Mouse (Mus musculus) liver, embryonic 14.5 days (tissue): ENCODE data around the gene Anks1.

ENCODE experiments used
- CTCF ChIP-seq: IDR thresholded peaks from 2 replicates; pipeline ENCODE4 v1.5.1; 2016; ENCODE audit warnings: antibody characterized with exemption, low read depth, control low read depth
- EP300 ChIP-seq: IDR thresholded peaks from 2 replicates; pipeline ENCODE4 v1.6.1; 2016; ENCODE audit warnings: antibody characterized with exemption, low read depth

DNA sequence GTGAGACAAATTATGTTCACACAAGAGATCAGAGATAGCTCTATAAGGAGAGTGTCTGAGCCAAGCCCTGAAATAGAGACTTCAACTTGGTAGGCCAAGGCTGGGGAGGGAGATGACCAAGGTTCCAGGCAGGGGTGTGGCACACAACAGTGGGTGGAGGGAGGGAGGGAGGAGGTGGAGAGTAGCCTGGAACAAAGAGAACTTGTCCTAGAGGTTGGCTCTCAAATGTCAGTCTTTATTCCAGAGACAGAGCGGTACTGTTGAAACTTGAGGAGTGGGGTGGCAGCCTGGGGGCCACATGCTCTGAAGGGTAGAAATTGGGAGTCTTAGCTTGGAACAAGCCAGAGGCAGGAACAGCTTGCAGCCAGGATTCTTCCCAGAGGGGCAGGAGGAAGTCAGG, 91.7 kb downstream of the Anks1 start:
- TF ChIP-seq CTCF (no peak), EP300 (no peak)
